Mouse (Mus musculus) forebrain, embryonic 12.5 days (tissue): Measurements from ENCODE around the gene Atp5f1. TPM values are rescaled to one million over a fixed set of nuclear protein-coding genes. Genes with fewer than 3 reads are reported as not detected.
"Not testable (repeated sequence)": the region's sequence is repeated elsewhere in the genome, so short reads cannot be mapped to it uniquely, and the experiment has no call there.

Experiments used
- ATAC-seq: fragments of 200-750 bp; cut with Nextera tagmentation; 2 replicates; pipeline ENCODE4 v1.8.0; 2017; ENCODE audit warnings: moderate TSS enrichment; ENCODE audit not compliant: low FRiP score
- H3K27ac ChIP-seq: fragments of 300-500 bp; sonication (generic); 2 replicates; pipeline ENCODE4 v1.5.1; 2016; ENCODE audit warnings: mild to moderate bottlenecking
- H3K27me3 ChIP-seq: fragments of 300-500 bp; sonication (generic); 2 replicates; pipeline ENCODE4 v1.6.1; 2016; ENCODE audit warnings: mild to moderate bottlenecking
- H3K36me3 ChIP-seq: fragments of 300-500 bp; sonication (generic); replicated peaks from 2 replicates; pipeline ENCODE4 v1.6.1; 2016; ENCODE audit warnings: mild to moderate bottlenecking
- H3K4me1 ChIP-seq: fragments of 300-500 bp; sonication (generic); 2 replicates; pipeline ENCODE4 v1.6.1; 2016
- H3K4me2 ChIP-seq: fragments of 300-500 bp; sonication (generic); 2 replicates; pipeline ENCODE4 v1.6.1; 2016; ENCODE audit warnings: mild to moderate bottlenecking, moderate library complexity
- H3K4me3 ChIP-seq: fragments of 300-500 bp; sonication (generic); replicated peaks from 2 replicates; pipeline ENCODE4 v1.5.1; 2016; ENCODE audit warnings: mild to moderate bottlenecking
- H3K9ac ChIP-seq: fragments of 300-500 bp; sonication (generic); 2 replicates; pipeline ENCODE4 v1.6.1; 2016; ENCODE audit warnings: mild to moderate bottlenecking
- H3K9me3 ChIP-seq: fragments of 300-500 bp; sonication (generic); 2 replicates; pipeline ENCODE4 v1.6.1; 2016
- WGBS: fragments of 180-500 bp; shearing (Covaris S2); methylation state at CpG from one replicate; pipeline ENCODE4 v1.1.7; 2016; 5-methylcytosine and 5-hydroxymethylcytosine counted together
- polyA plus RNA-seq: library from polyadenylated mRNA; unstranded; fragments of >200 nt; fragmentation: Nextera tagmentation; extraction: Ambion mirVana; gene quantifications from 2 replicates; pipeline ENCODE4 v1.2.1, GENCODE M21; 2016

The Atp5f1 gene
- 455 and 468 TPM in 2 replicates for polyA plus RNA-seq

GRCm38 (mm10) chr3:105959999-105960398 is at the start of gene Atp5f1:
TSS of gene Atp5f1 (minus strand) at chr3:105960099.
- Histone ChIP-seq H3K27me3 (no peaks in the 10 kb centered on the region), H3K9ac (peak within 1 kb of the TSS; percentile 93), H3K4me2 (peak within 1 kb of the TSS; percentile 87), H3K27ac (peak within 1 kb of the TSS; percentile 85), H3K9me3 (no peaks in the 10 kb centered on the region), H3K4me3 (peak within 1 kb of the TSS; percentile 89), H3K4me1 (peaks cover 26% of the 10 kb centered on the region), H3K36me3 (peaks cover 37% of the 10 kb centered on the region)
- WGBS, result 3% methylated on average over 6 of the region's 6 CpGs
- no peak for ATAC-seq

- ATAC-seq, H3K4me1 ChIP-seq, H3K36me3 ChIP-seq, H3K27ac ChIP-seq, H3K9me3 ChIP-seq, H3K9ac ChIP-seq, H3K27me3 ChIP-seq, H3K4me3 ChIP-seq, H3K4me2 ChIP-seq: not testable (repeated sequence)
- 72% methylated on average over 10 of the region's 10 CpGs for WGBS
Observed at GRCm38 (mm10) chr3:106003360-106003759, 43.5 kb upstream of the Atp5f1 start.

- H3K36me3 ChIP-seq, result no peaks in the 10 kb centered on the region
- WGBS, result 20% methylated on average over 17 of the region's 17 CpGs
- peak; percentile 91 for ATAC-seq
- H3K9me3 ChIP-seq, result no peaks in the 10 kb centered on the region
- peak overlapping the region; percentile 25 for H3K4me3 ChIP-seq
- peaks cover 10% of the 10 kb centered on the region for H3K4me1 ChIP-seq
- H3K27me3 ChIP-seq, result 0 out of 2 replicates have a peak, but pooled peaks cover 3% of the 10 kb centered on the region
- no peak overlapping the region for H3K9ac ChIP-seq
- H3K4me2 ChIP-seq, result peak overlapping the region; percentile 52
- no peak overlapping the region for H3K27ac ChIP-seq
Observed at GRCm38 (mm10) chr3:106001416-106002370, 41.8 kb upstream of the Atp5f1 start.

GRCm38 (mm10) chr3:106000707-106001375 is 40.9 kb upstream of the Atp5f1 start:
- Histone ChIP-seq H3K27me3 (0 out of 2 replicates have a peak, but pooled peaks cover 3% of the 10 kb centered on the region), H3K36me3 (no peaks in the 10 kb centered on the region), H3K4me1 (peaks cover 10% of the 10 kb centered on the region), H3K4me3 (peak overlapping the region; percentile 25), H3K9me3 (no peaks in the 10 kb centered on the region), H3K27ac (no peak overlapping the region), H3K4me2 (peak overlapping the region; percentile 52), H3K9ac (no peak overlapping the region)
- peak; percentile 68; the same call in 1 of the 2 replicates for ATAC-seq
- WGBS, result 19% methylated on average over 11 of the region's 11 CpGs

- Histone ChIP-seq H3K9me3 (no peaks in the 10 kb centered on the region), H3K4me2 (no peak overlapping the region), H3K27me3 (no peaks in the 10 kb centered on the region), H3K9ac (no peak overlapping the region), H3K27ac (no peak overlapping the region), H3K4me1 (no peaks in the 10 kb centered on the region), H3K4me3 (no peak overlapping the region), H3K36me3 (no peaks in the 10 kb centered on the region)
- no peak for ATAC-seq
- WGBS, result 83% methylated on average over 2 of the region's 2 CpGs
Observed at GRCm38 (mm10) chr3:105994730-105995129, 34.8 kb upstream of the Atp5f1 start.

- no peak overlapping the region for H3K27ac ChIP-seq
- ATAC-seq, result peak; percentile 14; the same call in 1 of the 2 replicates
- no peak overlapping the region for H3K4me2 ChIP-seq
- no peaks in the 10 kb centered on the region for H3K36me3 ChIP-seq
- 35% methylated on average over 4 of the region's 4 CpGs for WGBS
- no peaks in the 10 kb centered on the region for H3K4me1 ChIP-seq
- no peak overlapping the region for H3K4me3 ChIP-seq
- H3K9me3 ChIP-seq, result no peaks in the 10 kb centered on the region
- no peaks in the 10 kb centered on the region for H3K27me3 ChIP-seq
- H3K9ac ChIP-seq, result no peak overlapping the region
Observed at GRCm38 (mm10) chr3:105991653-105992283, 31.9 kb upstream of the Atp5f1 start.

- not testable (repeated sequence) for H3K4me3 ChIP-seq, H3K9me3 ChIP-seq, ATAC-seq, H3K27me3 ChIP-seq, H3K36me3 ChIP-seq, H3K9ac ChIP-seq, H3K4me1 ChIP-seq, H3K4me2 ChIP-seq, H3K27ac ChIP-seq
- WGBS, result 41% methylated on average over 5 of the region's 5 CpGs
Observed at GRCm38 (mm10) chr3:105989611-105990010, 29.7 kb upstream of the Atp5f1 start.

GRCm38 (mm10) chr3:105974174-105974573 is 14.3 kb upstream of the Atp5f1 start:
- H3K36me3 ChIP-seq, result peaks cover 13% of the 10 kb centered on the region
- 94% methylated on average over 2 of the region's 2 CpGs for WGBS
- H3K4me1 ChIP-seq, result no peaks in the 10 kb centered on the region
- H3K9me3 ChIP-seq, result no peaks in the 10 kb centered on the region
- H3K4me2 ChIP-seq, result no peak overlapping the region
- H3K9ac ChIP-seq, result no peak overlapping the region
- no peak overlapping the region for H3K4me3 ChIP-seq
- H3K27me3 ChIP-seq, result no peaks in the 10 kb centered on the region
- no peak for ATAC-seq
- H3K27ac ChIP-seq, result no peak overlapping the region

GRCm38 (mm10) chr3:105973411-105973810 is 13.5 kb upstream of the Atp5f1 start, which contains the start of gene Ovgp1:
TSS of gene Ovgp1 (plus strand) at chr3:105973711.
- no peak within 1 kb of the TSS for H3K9ac ChIP-seq
- H3K4me2 ChIP-seq, result no peak within 1 kb of the TSS
- H3K9me3 ChIP-seq, result no peaks in the 10 kb centered on the region
- H3K4me1 ChIP-seq, result no peaks in the 10 kb centered on the region
- WGBS, result 90% methylated on average over 3 of the region's 3 CpGs
- peaks cover 21% of the 10 kb centered on the region for H3K36me3 ChIP-seq
- H3K27ac ChIP-seq, result no peak within 1 kb of the TSS
- no peak within 1 kb of the TSS for H3K4me3 ChIP-seq
- no peaks in the 10 kb centered on the region for H3K27me3 ChIP-seq
- ATAC-seq, result no peak

- Histone ChIP-seq H3K4me1 (no peaks in the 10 kb centered on the region), H3K27me3 (no peaks in the 10 kb centered on the region), H3K4me3 (no peak overlapping the region), H3K27ac (no peak overlapping the region), H3K36me3 (peaks cover 36% of the 10 kb centered on the region), H3K9me3 (no peaks in the 10 kb centered on the region), H3K9ac (no peak overlapping the region), H3K4me2 (no peak overlapping the region)
- 79% methylated on average over 5 of the region's 5 CpGs for WGBS
- ATAC-seq, result no peak
Observed at GRCm38 (mm10) chr3:105971831-105972446, 12.0 kb upstream of the Atp5f1 start.

GRCm38 (mm10) chr3:105960700-105961099 is 801 bp upstream of the Atp5f1 start:
- H3K4me1 ChIP-seq, result peaks cover 26% of the 10 kb centered on the region
- peak overlapping the region; percentile 89; the same call in 1 of the 2 replicates for H3K4me3 ChIP-seq
- no peak overlapping the region for H3K27ac ChIP-seq
- H3K9me3 ChIP-seq, result no peaks in the 10 kb centered on the region
- 95% methylated on average over 2 of the region's 2 CpGs for WGBS
- H3K36me3 ChIP-seq, result peaks cover 42% of the 10 kb centered on the region
- no peaks in the 10 kb centered on the region for H3K27me3 ChIP-seq
- no peak overlapping the region; the same call in 1 of the 2 replicates for H3K9ac ChIP-seq
- H3K4me2 ChIP-seq, result peak overlapping the region; percentile 87
- ATAC-seq, result no peak
